Mouse (Mus musculus) neural tube, embryonic 14.5 days (tissue): ENCODE data around the gene Chd9. TPM values are rescaled to one million over a fixed set of nuclear protein-coding genes. Genes with fewer than 3 reads are reported as not detected.

ENCODE experiments used
- ATAC-seq: fragments of 200-750 bp; cut with Nextera tagmentation; 2 replicates; pipeline ENCODE4 v1.8.0; 2017; ENCODE audit warnings: low read depth, mild to moderate bottlenecking, moderate TSS enrichment, moderate library complexity
- H3K27ac ChIP-seq: fragments of 300-500 bp; sonication (generic); 2 replicates; pipeline ENCODE4 v1.5.1; 2014; ENCODE audit warnings: low read depth, mild to moderate bottlenecking, control low read depth, low read length, moderate library complexity, mixed read lengths
- H3K27me3 ChIP-seq: fragments of 300-500 bp; sonication (generic); 2 replicates; pipeline ENCODE4 v1.6.1; 2014; ENCODE audit warnings: low read length; ENCODE audit not compliant: control insufficient read depth, insufficient read depth
- H3K36me3 ChIP-seq: fragments of 300-500 bp; sonication (generic); 2 replicates; pipeline ENCODE4 v1.6.1; 2014; ENCODE audit warnings: low read length, mixed read lengths; ENCODE audit not compliant: control insufficient read depth, insufficient read depth
- H3K4me1 ChIP-seq: fragments of 300-500 bp; sonication (generic); 2 replicates; pipeline ENCODE4 v1.6.1; 2014; ENCODE audit warnings: low read length; ENCODE audit not compliant: control insufficient read depth, insufficient read depth
- H3K4me2 ChIP-seq: fragments of 300-500 bp; sonication (generic); 2 replicates; pipeline ENCODE4 v1.6.1; 2014; ENCODE audit warnings: mild to moderate bottlenecking, low read depth, low read length, control low read depth
- H3K4me3 ChIP-seq: fragments of 300-500 bp; sonication (generic); 2 replicates; pipeline ENCODE4 v1.5.1; 2014; ENCODE audit warnings: low read depth, low read length, control low read depth, mixed read lengths
- H3K9ac ChIP-seq: fragments of 300-500 bp; sonication (generic); replicated peaks from 2 replicates; pipeline ENCODE4 v1.6.1; 2014; ENCODE audit warnings: low read depth, mild to moderate bottlenecking, control low read depth, low read length, mixed read lengths
- H3K9me3 ChIP-seq: fragments of 300-500 bp; sonication (generic); 2 replicates; pipeline ENCODE4 v1.6.1; 2016; ENCODE audit warnings: low read length; ENCODE audit not compliant: control insufficient read depth
- WGBS: fragments of 180-500 bp; shearing (Covaris S2); extraction: QIAGEN DNeasy Blood & Tissue Kit; methylation state at CpG from one replicate; pipeline ENCODE4 v1.1.7; 2014; 5-methylcytosine and 5-hydroxymethylcytosine counted together
- polyA plus RNA-seq: library from polyadenylated mRNA; unstranded; fragments of >200 nt; fragmentation: Nextera tagmentation; extraction: Ambion mirVana; gene quantifications from 2 replicates; pipeline ENCODE4 v1.2.1, GENCODE M21; 2014

Gene Chd9
- polyA plus RNA-seq, 1 experiment from 2014 or later = 112 TPM

DNA sequence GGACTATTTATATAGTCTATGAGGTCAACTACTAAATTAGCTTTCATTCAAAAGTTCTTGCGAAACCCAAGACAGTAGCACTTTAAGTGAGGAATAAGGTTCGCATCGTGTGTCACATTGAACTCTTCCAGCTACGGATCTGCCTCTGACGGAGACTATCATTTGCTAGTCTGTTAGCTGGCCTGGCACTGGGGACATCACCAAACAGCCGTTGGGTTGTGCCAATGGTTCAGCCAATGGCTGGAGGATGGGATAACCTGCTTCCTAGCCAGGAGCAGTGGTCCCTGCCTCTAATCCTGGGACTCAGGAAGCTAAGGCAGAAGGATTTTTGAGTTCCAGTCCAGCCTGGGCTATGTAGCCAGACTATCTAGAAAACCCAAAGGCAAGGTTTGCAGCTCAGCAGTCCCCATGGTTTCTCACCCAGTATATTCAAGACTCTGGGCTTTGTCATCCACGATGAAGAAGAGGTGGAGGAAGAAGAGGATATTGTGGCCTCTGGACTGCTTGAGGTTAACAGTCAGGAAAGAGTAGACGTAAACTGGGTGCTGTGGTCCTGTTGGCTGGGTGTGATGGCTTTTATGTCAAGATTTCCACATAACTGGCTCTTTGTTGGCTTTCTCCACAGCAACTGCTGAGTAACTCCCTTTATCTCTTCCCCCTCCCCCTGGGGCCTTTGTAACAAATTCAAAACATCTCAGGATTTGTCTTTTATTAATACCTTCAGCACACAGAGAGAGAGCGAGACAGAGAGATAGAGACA is 8.4 kb upstream of the Chd9 start:
- H3K9me3 ChIP-seq = no peaks in the 10 kb centered on the region
- H3K9ac ChIP-seq = no peak overlapping the region
- H3K36me3 ChIP-seq = no peaks in the 10 kb centered on the region
- H3K4me1 ChIP-seq = 0 out of 2 replicates have a peak, but pooled peaks cover 6% of the 10 kb centered on the region
- no peak overlapping the region for H3K4me2 ChIP-seq
- H3K27me3 ChIP-seq = no peaks in the 10 kb centered on the region
- WGBS = 80% methylated on average over 9 of the region's 9 CpGs
- ATAC-seq = no peak
- no peak overlapping the region for H3K4me3 ChIP-seq
- H3K27ac ChIP-seq = no peak overlapping the region

DNA sequence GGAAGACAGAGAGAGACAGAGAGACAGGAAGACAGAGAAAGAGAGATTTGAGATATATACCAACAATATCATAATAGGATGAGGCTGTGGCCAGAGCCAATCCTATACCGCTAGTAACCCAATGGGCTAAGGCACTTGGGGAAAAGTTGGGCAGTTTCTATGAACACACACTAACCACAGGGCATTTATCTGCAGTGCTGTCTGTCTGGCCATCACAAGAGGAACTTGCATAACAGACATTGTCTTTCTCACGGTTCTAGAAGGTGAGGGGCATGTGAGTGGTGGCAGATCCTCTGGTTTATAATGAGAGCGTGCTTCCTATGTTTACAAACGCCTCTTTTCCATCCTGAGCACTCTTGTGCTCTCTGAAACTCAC is 7.8 kb upstream of the Chd9 start:
- WGBS = 83% methylated on average over 4 of the region's 4 CpGs
- H3K27ac ChIP-seq = no peak overlapping the region
- no peak overlapping the region for H3K4me2 ChIP-seq
- no peak for ATAC-seq
- no peaks in the 10 kb centered on the region for H3K27me3 ChIP-seq
- H3K4me3 ChIP-seq = no peak overlapping the region
- H3K4me1 ChIP-seq = 0 out of 2 replicates have a peak, but pooled peaks cover 6% of the 10 kb centered on the region
- H3K36me3 ChIP-seq = no peaks in the 10 kb centered on the region
- H3K9me3 ChIP-seq = no peaks in the 10 kb centered on the region
- no peak overlapping the region for H3K9ac ChIP-seq

DNA sequence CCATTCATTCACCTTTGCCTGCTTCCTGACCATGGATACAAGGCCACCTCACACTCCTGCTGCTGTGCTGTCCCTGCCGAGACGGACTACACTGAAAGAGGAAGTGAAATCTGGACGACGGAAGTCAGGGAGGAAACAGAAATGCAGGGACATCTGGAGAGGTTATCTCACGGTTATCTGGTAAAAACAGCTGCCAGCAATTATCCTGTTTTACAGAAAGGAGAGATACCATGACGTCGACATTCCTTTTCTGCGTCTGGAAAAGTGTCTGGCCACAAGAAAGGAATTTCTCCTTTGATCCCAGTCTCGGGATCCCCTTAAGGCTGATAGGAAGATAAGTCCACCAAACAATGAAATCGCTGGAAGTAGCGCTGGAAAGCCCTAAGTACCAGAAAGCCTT is 5.7 kb upstream of the Chd9 start:
- no peaks in the 10 kb centered on the region for H3K27me3 ChIP-seq
- ATAC-seq = no peak
- no peak overlapping the region for H3K27ac ChIP-seq
- no peaks in the 10 kb centered on the region for H3K9me3 ChIP-seq
- no peaks in the 10 kb centered on the region for H3K36me3 ChIP-seq
- no peak overlapping the region for H3K9ac ChIP-seq
- no peak overlapping the region for H3K4me2 ChIP-seq
- WGBS = 74% methylated on average over 11 of the region's 11 CpGs
- H3K4me3 ChIP-seq = no peak overlapping the region
- H3K4me1 ChIP-seq = no peaks in the 10 kb centered on the region

DNA sequence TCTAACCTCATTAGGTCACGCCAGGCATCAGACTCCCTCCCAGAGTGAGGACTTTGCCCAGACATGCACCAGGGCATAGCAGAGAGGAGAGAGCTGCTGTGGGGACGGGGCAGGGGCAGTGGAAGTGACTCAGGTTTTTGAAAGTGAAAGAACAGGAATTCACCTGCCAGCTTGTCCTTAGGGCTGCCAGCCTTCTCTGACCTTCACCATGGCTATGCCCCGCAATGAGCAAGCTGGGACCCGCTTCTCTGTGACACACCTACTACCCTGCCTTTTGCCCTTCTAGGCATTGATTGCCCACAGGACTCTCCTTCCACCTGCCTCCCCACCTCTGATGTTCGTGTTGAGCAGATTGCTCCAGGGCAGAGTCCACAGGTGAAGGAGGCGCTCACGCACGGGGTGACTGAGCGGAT is 2.7 kb upstream of the Chd9 start:
- Histone ChIP-seq H3K36me3 (no peaks in the 10 kb centered on the region), H3K9me3 (no peaks in the 10 kb centered on the region), H3K4me2 (no peak overlapping the region), H3K27ac (no peak overlapping the region), H3K27me3 (no peaks in the 10 kb centered on the region), H3K4me3 (no peak overlapping the region), H3K4me1 (peaks cover 9% of the 10 kb centered on the region; the same call in 1 of the 2 replicates), H3K9ac (no peak overlapping the region)
- 84% methylated on average over 9 of the region's 9 CpGs for WGBS
- no peak for ATAC-seq

DNA sequence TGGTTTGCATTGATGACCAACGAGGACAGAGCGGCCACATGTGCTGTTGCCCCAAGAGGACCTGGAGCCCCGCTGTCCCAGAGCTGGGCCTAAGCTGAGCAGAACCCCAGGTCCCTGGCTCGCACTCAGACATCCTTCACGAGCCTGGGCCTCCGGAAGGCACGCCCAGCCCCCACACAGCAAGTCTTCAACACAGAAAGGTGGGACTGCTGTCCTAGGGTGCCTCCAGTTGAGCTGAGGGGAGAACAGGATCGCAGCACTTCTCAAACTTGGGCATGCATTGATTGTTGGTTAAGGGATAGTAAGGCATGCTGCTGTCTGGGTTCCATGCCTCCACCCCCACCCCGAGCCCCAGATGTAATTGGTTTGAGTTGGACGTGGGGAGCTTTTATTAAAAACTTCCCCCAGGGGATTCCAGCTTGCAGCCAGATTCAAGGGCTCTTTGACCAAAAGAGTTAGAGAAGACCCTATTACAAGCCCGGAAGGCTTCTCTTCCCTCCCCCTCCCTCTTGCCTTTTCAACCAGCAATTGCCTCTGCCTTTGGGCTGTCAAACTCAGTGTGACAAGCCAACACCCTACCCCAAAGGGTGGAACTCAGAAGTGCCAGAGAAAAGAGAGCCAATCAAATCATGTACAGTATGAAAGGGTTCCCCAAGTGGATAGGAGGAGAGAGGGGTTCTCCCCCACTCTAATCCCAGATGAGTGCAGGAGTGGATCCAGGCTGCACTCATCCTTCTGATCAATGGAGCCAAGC is 1.0 kb downstream of the Chd9 start:
- no peaks in the 10 kb centered on the region for H3K27me3 ChIP-seq
- peak overlapping the region; percentile 71 for H3K27ac ChIP-seq
- no peaks in the 10 kb centered on the region for H3K36me3 ChIP-seq
- no peaks in the 10 kb centered on the region for H3K9me3 ChIP-seq
- peak; percentile 77 for ATAC-seq
- peak overlapping the region; percentile 79 for H3K4me2 ChIP-seq
- WGBS = 3% methylated on average over 11 of the region's 11 CpGs
- peaks cover 11% of the 10 kb centered on the region; the same call in 1 of the 2 replicates for H3K4me1 ChIP-seq
- H3K9ac ChIP-seq = peak overlapping the region; percentile 48
- peak overlapping the region; percentile 41 for H3K4me3 ChIP-seq

DNA sequence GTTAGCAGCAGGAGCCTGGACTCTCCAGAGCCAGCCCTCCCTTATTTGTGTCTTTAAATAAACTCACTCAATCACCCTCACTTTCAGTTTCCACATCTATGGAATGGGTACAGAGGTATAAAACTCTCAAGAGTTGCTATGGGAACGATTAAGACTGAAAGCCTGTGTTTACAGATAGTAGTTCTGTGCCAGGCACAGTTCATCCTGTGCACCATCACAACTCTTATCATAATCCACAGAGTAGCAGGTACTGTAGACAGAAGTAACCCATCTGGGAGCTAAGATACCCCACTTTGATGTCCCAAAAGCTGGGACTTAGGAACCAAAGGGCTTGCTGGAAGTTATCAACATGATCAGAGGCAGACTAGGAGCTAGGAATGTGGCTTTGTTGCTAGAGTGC is 1.7 kb downstream of the Chd9 start:
- Histone ChIP-seq H3K4me1 (peaks cover 11% of the 10 kb centered on the region; the same call in 1 of the 2 replicates), H3K36me3 (no peaks in the 10 kb centered on the region), H3K9ac (no peak overlapping the region), H3K27me3 (no peaks in the 10 kb centered on the region), H3K4me3 (no peak overlapping the region), H3K27ac (no peak overlapping the region; the same call in 1 of the 2 replicates), H3K4me2 (peak overlapping the region; percentile 79), H3K9me3 (no peaks in the 10 kb centered on the region)
- 83% methylated on average over 1 of the region's 1 CpGs for WGBS
- no peak for ATAC-seq

DNA sequence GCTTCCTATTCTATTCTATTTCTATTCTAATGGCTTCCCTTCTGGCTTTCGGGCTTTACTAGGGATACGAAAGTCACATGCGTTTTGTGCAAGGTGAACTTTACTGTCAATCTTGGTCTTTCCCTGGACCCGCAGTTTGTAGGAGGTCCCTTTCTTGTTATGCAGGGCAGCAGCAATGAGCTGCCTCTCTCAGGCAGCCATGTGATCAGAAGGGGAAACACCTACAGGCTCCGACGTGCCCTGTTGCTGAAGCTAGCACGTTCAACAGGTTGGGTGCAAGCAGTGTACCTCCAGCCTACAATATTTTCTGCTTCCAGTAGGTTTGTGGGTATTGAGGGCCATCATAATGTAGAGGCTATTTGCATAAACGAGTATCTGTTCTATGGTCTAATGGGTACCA is 2.8 kb downstream of the Chd9 start:
- Histone ChIP-seq H3K36me3 (no peaks in the 10 kb centered on the region), H3K9me3 (no peaks in the 10 kb centered on the region), H3K27ac (no peak overlapping the region), H3K4me3 (no peak overlapping the region), H3K27me3 (no peaks in the 10 kb centered on the region), H3K9ac (no peak overlapping the region), H3K4me1 (peaks cover 11% of the 10 kb centered on the region; the same call in 1 of the 2 replicates), H3K4me2 (no peak overlapping the region)
- WGBS = 62% methylated on average over 8 of the region's 8 CpGs
- no peak for ATAC-seq

DNA sequence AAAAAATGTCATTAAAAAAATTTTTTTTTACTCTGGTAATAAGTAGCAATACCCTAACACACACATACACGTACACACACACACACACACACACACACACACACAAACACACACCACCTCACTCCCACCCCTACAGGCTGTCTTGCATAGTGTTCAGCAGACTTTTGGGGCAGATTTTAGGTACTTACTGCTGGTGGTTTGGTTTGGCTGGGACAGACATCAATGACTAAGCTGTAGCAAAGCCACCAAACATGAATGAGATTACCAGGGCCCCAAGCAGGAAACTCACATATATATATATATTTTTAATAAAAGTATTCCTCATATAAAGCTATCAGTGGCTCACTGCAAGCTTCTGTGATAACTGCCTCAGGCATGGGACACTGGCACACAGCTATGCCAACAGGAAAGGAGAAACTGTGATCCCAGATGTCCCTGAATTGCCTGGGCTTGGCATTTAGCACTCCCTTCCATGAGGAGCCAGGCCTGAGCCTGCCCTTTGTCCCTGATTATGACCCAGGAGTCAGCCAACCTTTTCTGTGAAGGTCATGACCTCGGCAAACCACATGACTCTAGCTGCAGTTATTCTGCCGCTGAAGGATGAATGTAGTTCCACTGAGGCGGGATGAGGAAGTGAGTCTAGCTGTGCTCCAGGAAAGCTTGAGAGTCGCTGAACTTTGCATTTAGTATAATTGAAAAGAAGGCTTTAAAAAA is 4.6 kb downstream of the Chd9 start:
- H3K4me2 ChIP-seq = no peak overlapping the region
- H3K27me3 ChIP-seq = no peaks in the 10 kb centered on the region
- no peaks in the 10 kb centered on the region for H3K9me3 ChIP-seq
- H3K27ac ChIP-seq = no peak overlapping the region
- peaks cover 11% of the 10 kb centered on the region; the same call in 1 of the 2 replicates for H3K4me1 ChIP-seq
- WGBS = 28% methylated on average over 5 of the region's 5 CpGs
- no peak overlapping the region for H3K4me3 ChIP-seq
- H3K36me3 ChIP-seq = no peaks in the 10 kb centered on the region
- H3K9ac ChIP-seq = no peak overlapping the region
- no peak for ATAC-seq
